Mouse (Mus musculus): ENCODE data around the gene Sypl2. TPM values are rescaled to one million over a fixed set of nuclear protein-coding genes. Genes with fewer than 3 reads are reported as not detected.
"Not testable (repeated sequence)": the region's sequence is repeated elsewhere in the genome, so short reads cannot be mapped to it uniquely, and the experiment has no call there.

Sypl2 gene
- 1.7 and 2.3 TPM in 2 replicates for polyA plus RNA-seq (2015; fragmentation: Nextera tagmentation; extraction: Ambion mirVana)

- Histone ChIP-seq H3K9ac (replicated peaks; ENCODE audit: low read depth, low read length) (peak within 1 kb of the TSS; percentile 47), H3K4me3 (replicated peaks; ENCODE audit: low read length) (peak within 1 kb of the TSS; percentile 48), H3K27ac (ENCODE audit: low read length) (no peak within 1 kb of the TSS), H3K36me3 (ENCODE audit: control insufficient read depth, insufficient read depth) (no peaks in the 10 kb centered on the region), H3K4me2 (ENCODE audit: low read length) (peak within 1 kb of the TSS; percentile 82), H3K9me3 (ENCODE audit: control insufficient read depth, low read length) (no peaks in the 10 kb centered on the region), H3K4me1 (replicated peaks; ENCODE audit: control insufficient read depth, insufficient read depth, low read length) (peaks cover 16% of the 10 kb centered on the region), H3K27me3 (replicated peaks; ENCODE audit: control insufficient read depth, insufficient read depth, low read length) (peaks cover 16% of the 10 kb centered on the region)
- peak; percentile 63 for ATAC-seq
- WGBS: under 1% methylated on average over 43 of the region's 44 CpGs
Measured at GRCm38 (mm10) chr3:108226558-108227350, at the start of gene Sypl2. Gene Sypl2, minus strand, starts transcription at chr3:108226648.

DNA sequence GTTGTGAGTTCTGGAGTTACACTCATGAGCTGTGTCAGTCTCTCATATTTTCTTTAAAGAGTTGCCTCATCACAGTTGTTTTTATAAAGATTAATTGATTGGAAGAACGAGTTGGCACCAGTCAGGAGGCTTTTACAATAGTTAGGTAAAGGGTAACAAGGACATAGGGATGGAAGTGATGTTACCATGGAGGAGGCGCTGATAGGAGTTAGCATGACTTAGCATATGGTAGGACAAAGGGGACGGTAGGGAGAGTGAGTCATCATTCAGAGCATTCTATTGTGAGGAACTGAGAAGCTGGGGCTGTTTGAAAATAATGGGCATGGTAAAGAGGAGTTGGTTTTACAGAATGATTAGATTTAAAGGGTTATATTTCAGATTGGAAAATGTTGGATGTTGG is 32.9 kb upstream of the Sypl2 start:
- Histone ChIP-seq H3K9me3 (ENCODE audit: control insufficient read depth, low read length) (no peaks in the 10 kb centered on the region), H3K9ac (replicated peaks; ENCODE audit: low read depth, low read length) (no peak overlapping the region), H3K27me3 (replicated peaks; ENCODE audit: control insufficient read depth, insufficient read depth, low read length) (no peaks in the 10 kb centered on the region), H3K4me3 (replicated peaks; ENCODE audit: low read length) (no peak overlapping the region), H3K27ac (ENCODE audit: low read length) (no peak overlapping the region), H3K4me2 (ENCODE audit: low read length) (no peak overlapping the region), H3K36me3 (ENCODE audit: control insufficient read depth, insufficient read depth) (peaks cover 5% of the 10 kb centered on the region), H3K4me1 (replicated peaks; ENCODE audit: control insufficient read depth, insufficient read depth, low read length) (peaks cover 18% of the 10 kb centered on the region)
- no peak for ATAC-seq
- WGBS: 69% methylated on average over 3 of the region's 3 CpGs

GRCm38 (mm10) chr3:108257831-108258500 is 31.5 kb upstream of the Sypl2 start:
- 83% methylated on average over 3 of the region's 3 CpGs for WGBS
- Histone ChIP-seq H3K27ac (ENCODE audit: low read length) (no peak overlapping the region), H3K36me3 (ENCODE audit: control insufficient read depth, insufficient read depth) (peaks cover 4% of the 10 kb centered on the region), H3K9me3 (ENCODE audit: control insufficient read depth, low read length) (no peaks in the 10 kb centered on the region), H3K4me1 (replicated peaks; ENCODE audit: control insufficient read depth, insufficient read depth, low read length) (peaks cover 18% of the 10 kb centered on the region), H3K4me3 (replicated peaks; ENCODE audit: low read length) (peak overlapping the region; percentile 88), H3K27me3 (replicated peaks; ENCODE audit: control insufficient read depth, insufficient read depth, low read length) (no peaks in the 10 kb centered on the region), H3K4me2 (ENCODE audit: low read length) (peak overlapping the region; percentile 63), H3K9ac (replicated peaks; ENCODE audit: low read depth, low read length) (peak overlapping the region; percentile 84)
- ATAC-seq: no peak

GRCm38 (mm10) chr3:108256719-108257637 is 30.5 kb upstream of the Sypl2 start, which contains the start of gene Psma5:
Gene Psma5, plus strand, starts transcription at chr3:108256926.
- WGBS: under 1% methylated on average over 79 of the region's 79 CpGs
- H3K27ac ChIP-seq (ENCODE audit: low read length): no peak within 1 kb of the TSS

GRCm38 (mm10) chr3:108246857-108247256 is 20.4 kb upstream of the Sypl2 start:
- no peaks in the 10 kb centered on the region for H3K27me3 ChIP-seq (replicated peaks; ENCODE audit: control insufficient read depth, insufficient read depth, low read length)
- WGBS: 71% methylated on average over 2 of the region's 2 CpGs
- no peak overlapping the region for H3K27ac ChIP-seq (ENCODE audit: low read length)
- H3K4me2 ChIP-seq (ENCODE audit: low read length): no peak overlapping the region
- H3K9me3 ChIP-seq (ENCODE audit: control insufficient read depth, low read length): no peaks in the 10 kb centered on the region
- H3K9ac ChIP-seq (replicated peaks; ENCODE audit: low read depth, low read length): no peak overlapping the region
- H3K4me1 ChIP-seq (replicated peaks; ENCODE audit: control insufficient read depth, insufficient read depth, low read length): no peaks in the 10 kb centered on the region
- no peaks in the 10 kb centered on the region for H3K36me3 ChIP-seq (ENCODE audit: control insufficient read depth, insufficient read depth)
- no peak for ATAC-seq
- H3K4me3 ChIP-seq (replicated peaks; ENCODE audit: low read length): no peak overlapping the region

More at GRCm38 (mm10) chr3:108256719-108257637, 30.5 kb upstream of the Sypl2 start, which contains the start of gene Psma5:
- Histone ChIP-seq H3K9ac (replicated peaks; ENCODE audit: low read depth, low read length) (peak within 1 kb of the TSS; percentile 84), H3K4me1 (replicated peaks; ENCODE audit: control insufficient read depth, insufficient read depth, low read length) (peaks cover 18% of the 10 kb centered on the region), H3K9me3 (ENCODE audit: control insufficient read depth, low read length) (no peaks in the 10 kb centered on the region), H3K4me3 (replicated peaks; ENCODE audit: low read length) (peak within 1 kb of the TSS; percentile 88), H3K27me3 (replicated peaks; ENCODE audit: control insufficient read depth, insufficient read depth, low read length) (no peaks in the 10 kb centered on the region), H3K36me3 (ENCODE audit: control insufficient read depth, insufficient read depth) (no peaks in the 10 kb centered on the region), H3K4me2 (ENCODE audit: low read length) (peak within 1 kb of the TSS; percentile 72)
- peak; percentile 100 for ATAC-seq

DNA sequence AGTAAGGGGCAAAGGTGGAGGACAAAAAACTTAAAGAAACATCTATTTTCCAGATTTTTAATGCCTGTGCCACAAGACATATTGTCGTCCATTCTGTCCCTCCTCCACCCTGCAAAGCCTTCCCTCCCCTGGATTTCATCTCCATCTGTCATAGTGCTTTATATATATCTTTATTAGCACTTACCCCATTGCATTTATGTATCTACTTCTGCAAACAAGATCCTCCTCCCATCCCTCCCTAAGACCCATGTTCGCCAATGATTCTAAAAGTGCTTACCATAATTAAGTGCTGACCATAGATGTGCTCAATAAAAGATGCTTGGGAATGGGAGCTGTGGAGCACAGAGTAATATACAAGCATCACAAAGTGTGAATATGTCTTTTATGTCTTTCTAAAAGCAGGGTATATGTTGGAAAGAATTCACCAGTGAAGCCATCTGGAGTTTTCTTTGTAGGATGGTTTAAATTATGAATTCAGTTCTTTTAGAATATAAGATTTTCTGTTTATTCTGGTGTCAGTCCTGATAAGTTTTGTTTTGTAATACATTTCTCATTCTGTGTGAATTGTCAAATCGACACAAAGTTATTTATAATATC is 14.9 kb upstream of the Sypl2 start:
- H3K9ac ChIP-seq (replicated peaks; ENCODE audit: low read depth, low read length): no peak overlapping the region
- H3K4me3 ChIP-seq (replicated peaks; ENCODE audit: low read length): no peak overlapping the region
- no peaks in the 10 kb centered on the region for H3K27me3 ChIP-seq (replicated peaks; ENCODE audit: control insufficient read depth, insufficient read depth, low read length)
- WGBS: 91% methylated on average over 3 of the region's 3 CpGs
- H3K9me3 ChIP-seq (ENCODE audit: control insufficient read depth, low read length): no peaks in the 10 kb centered on the region
- no peaks in the 10 kb centered on the region for H3K36me3 ChIP-seq (ENCODE audit: control insufficient read depth, insufficient read depth)
- ATAC-seq: no peak
- no peak overlapping the region for H3K27ac ChIP-seq (ENCODE audit: low read length)
- no peak overlapping the region for H3K4me2 ChIP-seq (ENCODE audit: low read length)
- no peaks in the 10 kb centered on the region for H3K4me1 ChIP-seq (replicated peaks; ENCODE audit: control insufficient read depth, insufficient read depth, low read length)

DNA sequence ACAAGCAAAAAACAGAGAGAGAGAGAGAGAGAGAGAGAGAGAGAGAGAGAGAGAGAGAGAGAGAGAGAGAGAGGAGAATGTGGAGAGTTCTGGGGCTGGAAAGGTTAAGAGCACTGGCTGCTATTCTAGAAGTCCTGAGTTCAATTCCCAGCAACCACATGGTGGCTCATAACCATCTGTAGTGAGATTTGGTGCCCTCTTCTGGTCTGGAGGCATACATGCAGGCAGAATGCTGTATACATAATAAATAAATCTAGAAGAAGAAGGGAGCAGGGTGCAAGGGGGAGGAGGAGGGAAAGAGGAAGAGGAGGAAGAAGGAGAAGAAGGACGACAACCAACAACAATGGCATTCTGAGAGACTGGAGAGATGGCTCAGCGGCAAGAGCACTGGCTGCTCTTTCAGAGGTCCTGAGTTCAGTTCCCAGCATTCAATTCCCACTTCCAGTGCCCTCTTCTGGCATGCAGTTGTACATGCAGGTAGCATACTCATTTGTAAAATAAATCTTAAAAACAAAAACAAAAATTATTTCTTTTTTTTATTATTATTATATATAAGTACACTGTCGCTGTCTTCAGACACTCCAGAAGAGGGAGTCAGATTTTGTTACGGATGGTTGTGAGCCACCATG is 11.1 kb upstream of the Sypl2 start:
- H3K4me3 ChIP-seq (replicated peaks; ENCODE audit: low read length); ATAC-seq: not testable (repeated sequence)

GRCm38 (mm10) chr3:108231646-108232045 is 5.2 kb upstream of the Sypl2 start:
- Histone ChIP-seq H3K27me3 (replicated peaks; ENCODE audit: control insufficient read depth, insufficient read depth, low read length) (peaks cover 8% of the 10 kb centered on the region), H3K4me2 (ENCODE audit: low read length) (no peak overlapping the region), H3K27ac (ENCODE audit: low read length) (no peak overlapping the region), H3K9me3 (ENCODE audit: control insufficient read depth, low read length) (no peaks in the 10 kb centered on the region), H3K9ac (replicated peaks; ENCODE audit: low read depth, low read length) (no peak overlapping the region), H3K4me3 (replicated peaks; ENCODE audit: low read length) (no peak overlapping the region), H3K4me1 (replicated peaks; ENCODE audit: control insufficient read depth, insufficient read depth, low read length) (peaks cover 7% of the 10 kb centered on the region), H3K36me3 (ENCODE audit: control insufficient read depth, insufficient read depth) (no peaks in the 10 kb centered on the region)
- no peak for ATAC-seq
- WGBS: 95% methylated on average over 4 of the region's 4 CpGs

More for the DNA sequence above, 11.1 kb upstream of the Sypl2 start:
- not testable (repeated sequence) for H3K4me1 ChIP-seq (replicated peaks; ENCODE audit: control insufficient read depth, insufficient read depth, low read length); H3K27me3 ChIP-seq (replicated peaks; ENCODE audit: control insufficient read depth, insufficient read depth, low read length); H3K27ac ChIP-seq (ENCODE audit: low read length); H3K9me3 ChIP-seq (ENCODE audit: control insufficient read depth, low read length); H3K9ac ChIP-seq (replicated peaks; ENCODE audit: low read depth, low read length); H3K4me2 ChIP-seq (ENCODE audit: low read length); H3K36me3 ChIP-seq (ENCODE audit: control insufficient read depth, insufficient read depth)
- WGBS: 88% methylated on average over 4 of the region's 4 CpGs
